Mouse (Mus musculus) cerebellum, adult 2 months (tissue): Measurements from ENCODE around the gene Brd3os. TPM values are rescaled to one million over a fixed set of nuclear protein-coding genes. Genes with fewer than 3 reads are reported as not detected.

Experiments used
- DNase-seq, 2 experiments: peaks; one replicate each; pipeline ENCODE4 v3.0.0; 2021
- H3K27ac ChIP-seq: fragments of 200-500 bp; 2 replicates; pipeline ENCODE4 v1.5.1; 2012; ENCODE audit warnings: low read length, control low read depth, inconsistent platforms; ENCODE audit not compliant: insufficient read depth
- H3K27me3 ChIP-seq: fragments of 200-500 bp; 2 replicates; pipeline ENCODE4 v1.6.1; 2012; ENCODE audit warnings: inconsistent platforms, mild to moderate bottlenecking, low read length, moderate library complexity; ENCODE audit not compliant: control insufficient read depth, insufficient read depth
- H3K4me1 ChIP-seq: fragments of 200-500 bp; 2 replicates; pipeline ENCODE4 v1.6.1; 2011; ENCODE audit warnings: low read length; ENCODE audit not compliant: control insufficient read depth, insufficient read depth
- H3K4me3 ChIP-seq: fragments of 200-500 bp; replicated peaks from 2 replicates; pipeline ENCODE3; 2011; ENCODE audit warnings: mild to moderate bottlenecking, low read depth, low read length, control low read depth; ENCODE audit not compliant: insufficient read depth
- CTCF ChIP-seq: fragments of 200-500 bp; IDR thresholded peaks from 2 replicates; pipeline ENCODE4 v1.5.1; 2011; ENCODE audit warnings: low read depth, mild to moderate bottlenecking, control low read depth, low read length, moderate library complexity, borderline replicate concordance; ENCODE audit not compliant: insufficient read depth
- POLR2A ChIP-seq: fragments of 200-500 bp; IDR thresholded peaks from 2 replicates; pipeline ENCODE4 v1.6.1; 2011; ENCODE audit warnings: low read length, control low read depth, borderline replicate concordance; ENCODE audit not compliant: insufficient read depth
- WGBS: fragments of 180-500 bp; shearing (Covaris S2); methylation state at CpG from one replicate; pipeline ENCODE4 v1.1.7; 2018; 5-methylcytosine and 5-hydroxymethylcytosine counted together
- polyA plus RNA-seq: library from polyadenylated mRNA; depleted of rRNA; stranded (reverse); fragments of >200 nt; gene quantifications from 2 replicates; pipeline ENCODE4 v1.2.3, GENCODE M21; 2012

Gene Brd3os
- polyA plus RNA-seq, 1 experiment: 38.0 TPM

- Histone ChIP-seq H3K4me3 (peak overlapping the region; percentile 17), H3K27me3 (no peaks in the 10 kb centered on the region), H3K27ac (no peak overlapping the region), H3K4me1 (peaks cover 4% of the 10 kb centered on the region)
- TF ChIP-seq POLR2A (no peak), CTCF (no peak)
- WGBS: 8% methylated on average over 20 of the region's 20 CpGs
- DNase-seq: peak in 1 of 2 experiments; percentile 24
Measured at GRCm38 (mm10) chr2:27425161-27425611, 16.9 kb upstream of the Brd3os start.

GRCm38 (mm10) chr2:27425751-27426405 is 16.2 kb upstream of the Brd3os start:
- Histone ChIP-seq H3K27me3 (no peaks in the 10 kb centered on the region), H3K27ac (no peak overlapping the region), H3K4me3 (peak overlapping the region; percentile 48), H3K4me1 (peaks cover 4% of the 10 kb centered on the region)
- DNase-seq: peak; percentile 21 to 37
- TF ChIP-seq CTCF (no peak), POLR2A (no peak)
- under 1% methylated on average over 54 of the region's 60 CpGs for WGBS

GRCm38 (mm10) chr2:27426406-27426854 is 15.7 kb upstream of the Brd3os start:
- H3K27ac ChIP-seq: no peak overlapping the region
- 1% methylated on average over 62 of the region's 64 CpGs for WGBS
- DNase-seq: peak in 1 of 2 experiments; percentile 49
- H3K4me1 ChIP-seq: no peaks in the 10 kb centered on the region
- no peaks in the 10 kb centered on the region for H3K27me3 ChIP-seq
- H3K4me3 ChIP-seq: peak overlapping the region; percentile 52
- TF ChIP-seq CTCF: no peak
- TF ChIP-seq POLR2A: no peak

- H3K27ac ChIP-seq: no peak within 1 kb of the TSS
- 4% methylated on average over 56 of the region's 58 CpGs for WGBS
- peak within 1 kb of the TSS; percentile 52 for H3K4me3 ChIP-seq
- no peak for TF ChIP-seq POLR2A
- no peak for TF ChIP-seq CTCF
- no peaks in the 10 kb centered on the region for H3K27me3 ChIP-seq
- no peaks in the 10 kb centered on the region for H3K4me1 ChIP-seq
- peak; percentile 67 to 73 for DNase-seq
Measured at GRCm38 (mm10) chr2:27426855-27427457, 15.2 kb upstream of the Brd3os start, which contains the start of gene Vav2. TSS of gene Vav2 (minus strand) at chr2:27427033.

GRCm38 (mm10) chr2:27428071-27428470 is 14.1 kb upstream of the Brd3os start:
- WGBS: 2% methylated on average over 4 of the region's 4 CpGs
- peak; percentile 71 to 86 for DNase-seq
- H3K4me3 ChIP-seq: no peak overlapping the region
- H3K4me1 ChIP-seq: no peaks in the 10 kb centered on the region
- no peaks in the 10 kb centered on the region for H3K27me3 ChIP-seq
- TF ChIP-seq CTCF: peak; percentile 98
- no peak for TF ChIP-seq POLR2A
- no peak overlapping the region for H3K27ac ChIP-seq

- no peak overlapping the region for H3K4me3 ChIP-seq
- H3K27ac ChIP-seq: no peak overlapping the region
- TF ChIP-seq CTCF: no peak
- TF ChIP-seq POLR2A: no peak
- WGBS: 92% methylated on average over 7 of the region's 7 CpGs
- DNase-seq: no peak
- no peaks in the 10 kb centered on the region for H3K27me3 ChIP-seq
- H3K4me1 ChIP-seq: no peaks in the 10 kb centered on the region
Measured at GRCm38 (mm10) chr2:27430621-27431020, 11.5 kb upstream of the Brd3os start.

- TF ChIP-seq POLR2A (no peak), CTCF (no peak)
- H3K27ac ChIP-seq: no peak overlapping the region
- no peak for DNase-seq
- 80% methylated on average over 2 of the region's 2 CpGs for WGBS
- no peaks in the 10 kb centered on the region for H3K4me1 ChIP-seq
- H3K4me3 ChIP-seq: no peak overlapping the region
- no peaks in the 10 kb centered on the region for H3K27me3 ChIP-seq
Measured at GRCm38 (mm10) chr2:27432599-27432998, 9.5 kb upstream of the Brd3os start.

- no peak overlapping the region for H3K27ac ChIP-seq
- no peaks in the 10 kb centered on the region for H3K27me3 ChIP-seq
- no peak for TF ChIP-seq CTCF
- TF ChIP-seq POLR2A: no peak
- H3K4me3 ChIP-seq: no peak overlapping the region
- H3K4me1 ChIP-seq: no peaks in the 10 kb centered on the region
- 71% methylated on average over 1 of the region's 1 CpGs for WGBS
- DNase-seq: no peak
Measured at GRCm38 (mm10) chr2:27437876-27438275, 4.2 kb upstream of the Brd3os start.
